Mouse (Mus musculus) C2C12 (cell line): ENCODE measurements around the gene Ttll2.
"Not testable (repeated sequence)": the region's sequence is repeated elsewhere in the genome, so short reads cannot be mapped to it uniquely, and the experiment has no call there.

Experiments
- CTCF ChIP-seq: IDR thresholded peaks from one replicate; pipeline ENCODE4 v1.5.1; 2011; ENCODE audit not compliant: control insufficient read depth, insufficient read depth, insufficient read length
- MYOG ChIP-seq: IDR thresholded peaks from one replicate; pipeline ENCODE4 v1.6.1; 2011; ENCODE audit not compliant: control insufficient read depth, insufficient read length; ENCODE audit errors: extremely low read depth

GRCm38 (mm10) chr17:7395671-7396070 is 43.2 kb upstream of the Ttll2 start:
- TF ChIP-seq CTCF, MYOG: not testable (repeated sequence)
